Mouse (Mus musculus) MEL (cell line): ENCODE measurements around the gene Mrpl51. TPM values are rescaled to one million over a fixed set of nuclear protein-coding genes. Genes with fewer than 3 reads are reported as not detected.

Experiments used
- DNase-seq: peaks from one replicate; pipeline ENCODE4 v3.0.0; 2011; ENCODE audit warnings: low read depth, low spot score
- H3K27ac ChIP-seq: 2 replicates; pipeline ENCODE4 v1.5.1; 2012; ENCODE audit warnings: low read depth, mild to moderate bottlenecking, control low read depth, low read length, moderate library complexity; ENCODE audit not compliant: control insufficient read depth
- H3K27me3 ChIP-seq, 2 experiments: fragments of 150-350 bp in 1 of 2; sonication (generic) in 1 of 2; 2 replicates each; pipeline ENCODE4 v1.6.1; 2012; ENCODE audit warnings: low read length in 2 of 2, mild to moderate bottlenecking in 2 of 2, improper control_type of control experiment in 1 of 2, moderate library complexity in 1 of 2; ENCODE audit not compliant: insufficient read depth in 2 of 2, control insufficient read depth in 1 of 2
- H3K36me3 ChIP-seq, 2 experiments: 2 replicates each; pipeline ENCODE4 v1.6.1; 2012 to 2014; ENCODE audit warnings: low read length in 2 of 2, improper control_type of control experiment in 1 of 2, inconsistent platforms in 1 of 2, mild to moderate bottlenecking in 1 of 2; ENCODE audit not compliant: insufficient read depth in 2 of 2, control insufficient read depth in 1 of 2
- H3K4me1 ChIP-seq, 2 experiments: fragments of 150-350 bp in 1 of 2; sonication (generic) in 1 of 2; 2 replicates each; pipeline ENCODE4 v1.6.1; 2012; ENCODE audit warnings: low read length in 2 of 2, improper control_type of control experiment in 1 of 2, mild to moderate bottlenecking in 1 of 2; ENCODE audit not compliant: insufficient read depth in 2 of 2, control insufficient read depth in 1 of 2
- H3K4me3 ChIP-seq, 2 experiments: fragments of 150-350 bp in 1 of 2; sonication (generic) in 1 of 2; 2 replicates each; pipeline ENCODE4 v1.5.1; 2012; ENCODE audit warnings: low read depth in 2 of 2, low read length in 2 of 2, mild to moderate bottlenecking in 2 of 2, moderate library complexity in 2 of 2, control low read depth in 1 of 2, improper control_type of control experiment in 1 of 2; ENCODE audit not compliant: control insufficient read depth in 1 of 2, insufficient read depth in 1 of 2
- H3K79me2 ChIP-seq: 2 replicates; pipeline ENCODE4 v1.6.1; 2012; ENCODE audit warnings: mild to moderate bottlenecking, low read length, moderate library complexity; ENCODE audit not compliant: control insufficient read depth, poor library complexity, insufficient read depth
- H3K9ac ChIP-seq: 2 replicates; pipeline ENCODE4 v1.6.1; 2012; ENCODE audit warnings: low read depth, mild to moderate bottlenecking, control low read depth, low read length, moderate library complexity; ENCODE audit not compliant: control insufficient read depth, poor library complexity, severe bottlenecking
- H3K9me3 ChIP-seq: fragments of 150-350 bp; sonication (generic); replicated peaks from 2 replicates; pipeline ENCODE4 v1.6.1; 2012; ENCODE audit warnings: mild to moderate bottlenecking, low read length, improper control_type of control experiment, moderate library complexity; ENCODE audit not compliant: insufficient read depth
- CHD1 ChIP-seq: IDR thresholded peaks from 2 replicates; pipeline ENCODE4 v1.6.1; 2012; ENCODE audit warnings: low read depth, mild to moderate bottlenecking, inconsistent platforms, low read length, improper control_type of control experiment
- CHD2 ChIP-seq: IDR thresholded peaks from 2 replicates; pipeline ENCODE4 v1.6.1; 2011; ENCODE audit warnings: low read length, improper control_type of control experiment
- E2F4 ChIP-seq: IDR thresholded peaks from 2 replicates; pipeline ENCODE4 v1.6.1; 2011; ENCODE audit warnings: low read depth, low read length, improper control_type of control experiment, borderline replicate concordance
- GABPA ChIP-seq: IDR thresholded peaks from 2 replicates; pipeline ENCODE4 v1.6.1; 2012; ENCODE audit warnings: low read depth, mild to moderate bottlenecking, inconsistent platforms, low read length, improper control_type of control experiment, moderate library complexity
- GATA1 ChIP-seq: IDR thresholded peaks from 2 replicates; pipeline ENCODE4 v1.6.1; 2011; ENCODE audit warnings: low read depth, low read length, improper control_type of control experiment
- HCFC1 ChIP-seq: IDR thresholded peaks from 2 replicates; pipeline ENCODE4 v1.6.1; 2012; ENCODE audit warnings: low read depth, mild to moderate bottlenecking, inconsistent platforms, low read length, improper control_type of control experiment, moderate library complexity
- KAT2A ChIP-seq: conservative IDR thresholded peaks from 2 replicates; pipeline ENCODE4 v1.6.1; 2012; ENCODE audit warnings: low read depth, low read length, improper control_type of control experiment, inconsistent platforms
- MAX ChIP-seq: IDR thresholded peaks from 2 replicates; pipeline ENCODE4 v1.6.1; 2011; ENCODE audit warnings: low read length, improper control_type of control experiment
- MAZ ChIP-seq: IDR thresholded peaks from 2 replicates; pipeline ENCODE4 v1.6.1; 2012; ENCODE audit warnings: low read depth, mild to moderate bottlenecking, inconsistent platforms, low read length, improper control_type of control experiment
- MEF2A ChIP-seq: IDR thresholded peaks from 2 replicates; pipeline ENCODE4 v1.6.1; 2014; ENCODE audit warnings: low read depth, mild to moderate bottlenecking, inconsistent platforms, low read length, improper control_type of control experiment; ENCODE audit not compliant: poor library complexity, insufficient replicate concordance, severe bottlenecking; ENCODE audit errors: extremely low read depth
- MXI1 ChIP-seq: IDR thresholded peaks from 2 replicates; pipeline ENCODE4 v1.6.1; 2011; ENCODE audit warnings: mild to moderate bottlenecking, low read depth, low read length, improper control_type of control experiment
- MYB ChIP-seq: IDR thresholded peaks from 2 replicates; pipeline ENCODE4 v1.6.1; 2011; ENCODE audit warnings: mild to moderate bottlenecking, low read depth, low read length, improper control_type of control experiment
- NELFE ChIP-seq: IDR thresholded peaks from 2 replicates; pipeline ENCODE4 v1.6.1; 2011; ENCODE audit warnings: low read depth, low read length, improper control_type of control experiment
- NRF1 ChIP-seq: IDR thresholded peaks from 2 replicates; pipeline ENCODE4 v1.6.1; 2014; ENCODE audit warnings: low read depth, mild to moderate bottlenecking, inconsistent platforms, low read length, improper control_type of control experiment, moderate library complexity; ENCODE audit not compliant: poor library complexity, insufficient read depth, severe bottlenecking
- POLR2A ChIP-seq, 2 experiments: IDR thresholded peaks; 2 replicates each; pipeline ENCODE4 v1.6.1; 2011 to 2012; ENCODE audit warnings: low read length in 2 of 2, mild to moderate bottlenecking in 2 of 2, control low read depth in 1 of 2, improper control_type of control experiment in 1 of 2, low read depth in 1 of 2, moderate library complexity in 1 of 2; ENCODE audit not compliant: control insufficient read depth in 1 of 2, insufficient read depth in 1 of 2, poor library complexity in 1 of 2
- POLR2AphosphoS2 ChIP-seq: IDR thresholded peaks from 2 replicates; pipeline ENCODE4 v1.6.1; 2011; ENCODE audit warnings: low read length, improper control_type of control experiment
- POLR2AphosphoS5 ChIP-seq: IDR thresholded peaks from 2 replicates; pipeline ENCODE4 v1.6.1; 2012; ENCODE audit warnings: low read depth, borderline replicate concordance, mild to moderate bottlenecking, inconsistent platforms, low read length, moderate library complexity, mixed read lengths
- RAD21 ChIP-seq: IDR thresholded peaks from 2 replicates; pipeline ENCODE4 v1.6.1; 2011; ENCODE audit warnings: mild to moderate bottlenecking, low read depth, low read length, improper control_type of control experiment
- RCOR1 ChIP-seq: IDR thresholded peaks from 2 replicates; pipeline ENCODE4 v1.6.1; 2012; ENCODE audit warnings: low read depth, mild to moderate bottlenecking, inconsistent platforms, low read length, improper control_type of control experiment
- SIN3A ChIP-seq: IDR thresholded peaks from 2 replicates; pipeline ENCODE4 v1.6.1; 2012; ENCODE audit warnings: low read length, improper control_type of control experiment, inconsistent platforms
- SMC3 ChIP-seq: IDR thresholded peaks from 2 replicates; pipeline ENCODE4 v1.6.1; 2011; ENCODE audit warnings: low read depth, low read length, improper control_type of control experiment
- TAL1 ChIP-seq: IDR thresholded peaks from 2 replicates; pipeline ENCODE4 v1.6.1; 2012; ENCODE audit warnings: mild to moderate bottlenecking, inconsistent platforms, low read length, moderate library complexity, mixed read lengths
- TBP ChIP-seq: IDR thresholded peaks from 2 replicates; pipeline ENCODE4 v1.8.0; 2011; ENCODE audit warnings: low read depth, low read length, improper control_type of control experiment
- USF1 ChIP-seq: IDR thresholded peaks from 2 replicates; pipeline ENCODE4 v1.6.1; 2014; ENCODE audit warnings: low read depth, mild to moderate bottlenecking, inconsistent platforms, low read length, improper control_type of control experiment, moderate library complexity
- USF2 ChIP-seq, 2 experiments: IDR thresholded peaks; 2 replicates each; pipeline ENCODE4 v1.6.1; 2011 to 2012; ENCODE audit warnings: improper control_type of control experiment in 2 of 2, low read length in 2 of 2, borderline replicate concordance in 1 of 2, inconsistent platforms in 1 of 2, low read depth in 1 of 2, mild to moderate bottlenecking in 1 of 2; ENCODE audit not compliant: insufficient read depth in 1 of 2
- ZNF384 ChIP-seq: IDR thresholded peaks from 2 replicates; pipeline ENCODE4 v1.6.1; 2012; ENCODE audit warnings: low read depth, mild to moderate bottlenecking, inconsistent platforms, low read length, improper control_type of control experiment
- polyA plus RNA-seq, 2 experiments: library from polyadenylated mRNA; stranded (reverse) in 1 of 2; unstranded in 1 of 2; fragments of >175 nt in 1 of 2; fragments of >200 nt in 1 of 2; gene quantifications; 2 replicates each; pipeline versions ENCODE4 v1.2.1 to v1.2.4; 2012; ENCODE audit warnings: low replicate concordance in 2 of 2, low read depth in 1 of 2; ENCODE audit not compliant: insufficient read length in 2 of 2, insufficient read depth in 1 of 2, missing spikeins in 1 of 2
- total RNA-seq: library from RNA; depleted of rRNA; stranded (reverse); fragments of 300-350 nt; gene quantifications from 2 replicates; pipeline ENCODE4 v1.2.3, GENCODE M21; 2012

The Mrpl51 gene
- total and polyA plus RNA-seq, 3 experiments, result 251 to 286 TPM; not detected in 1

DNA sequence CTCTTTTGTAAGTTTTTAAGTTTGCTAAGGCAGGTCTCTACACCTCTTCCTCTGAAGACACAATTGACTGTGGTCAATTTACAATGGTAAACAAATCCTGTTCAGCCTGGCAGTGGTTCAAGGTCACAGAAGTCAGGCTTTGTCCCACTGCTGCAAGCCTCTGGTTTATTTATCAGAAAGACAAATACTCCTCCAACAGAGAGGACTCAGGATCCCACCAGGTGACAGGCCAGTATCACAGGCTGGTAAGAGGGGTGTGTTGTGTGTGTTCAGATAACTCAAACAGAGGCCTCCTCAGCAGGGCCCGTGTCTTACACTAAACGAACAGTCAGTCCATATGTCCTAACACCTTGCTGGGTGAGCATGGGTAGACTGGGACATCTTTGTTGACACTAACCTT is 19.1 kb upstream of the Mrpl51 start:
- Histone ChIP-seq H3K4me3 (no peak overlapping the region), H3K36me3 (peaks cover 4 to 17% of the 10 kb centered on the region in 2 experiments), H3K9ac (no peak overlapping the region), H3K27ac (no peak overlapping the region), H3K4me1 (peaks cover 0 to 2% of the 10 kb centered on the region in 2 experiments; a peak in 3 of 4 replicates), H3K27me3 (no peaks in the 10 kb centered on the region), H3K79me2 (no peaks in the 10 kb centered on the region), H3K9me3 (no peaks in the 10 kb centered on the region)
- no peak for TF ChIP-seq POLR2AphosphoS5
- no peak for TF ChIP-seq NRF1
- no peak for TF ChIP-seq USF2 (IDR thresholded peaks at IDR 0.05; ENCODE audit: borderline replicate concordance in 1 of 2, insufficient read depth in 1 of 2, low read depth in 1 of 2, low read length in 2 of 2)
- no peak for TF ChIP-seq TBP
- no peak for TF ChIP-seq CHD1
- no peak for TF ChIP-seq KAT2A
- no peak for TF ChIP-seq MEF2A
- TF ChIP-seq MXI1, result no peak
- TF ChIP-seq MAX, result no peak
- TF ChIP-seq MAZ, result no peak
- TF ChIP-seq MYB, result no peak
- no peak for TF ChIP-seq CHD2
- no peak for TF ChIP-seq GATA1
- no peak for TF ChIP-seq TAL1
- no peak for TF ChIP-seq POLR2AphosphoS2
- TF ChIP-seq GABPA, result no peak
- no peak for TF ChIP-seq POLR2A (IDR thresholded peaks at IDR 0.05; ENCODE audit: control insufficient read depth in 1 of 2, insufficient read depth in 1 of 2, low read depth in 1 of 2, low read length in 2 of 2, poor library complexity in 1 of 2)
- TF ChIP-seq USF1, result no peak
- DNase-seq, result no peak

DNA sequence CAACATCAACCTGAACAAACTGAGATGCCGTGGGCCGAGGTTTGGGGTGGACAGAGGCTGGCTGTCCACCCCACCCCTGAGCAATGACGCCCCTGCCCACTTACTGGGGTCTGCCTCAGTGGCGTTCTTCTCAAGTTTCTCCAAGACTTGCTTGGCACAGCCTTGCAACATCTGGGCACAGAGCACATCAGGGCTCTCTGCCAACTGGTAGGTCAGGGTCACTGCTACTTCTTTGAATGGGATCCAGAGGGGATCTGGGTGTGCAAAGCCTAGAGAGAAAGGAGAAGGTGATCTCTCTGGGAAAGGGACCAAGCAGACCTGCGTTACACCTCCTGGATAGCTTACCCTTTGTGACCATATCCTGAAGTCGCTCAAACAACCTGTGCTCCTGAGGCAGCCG is 18.3 kb upstream of the Mrpl51 start:
- Histone ChIP-seq H3K4me3 (no peak overlapping the region), H3K4me1 (no peaks in the 10 kb centered on the region), H3K9me3 (no peaks in the 10 kb centered on the region), H3K27me3 (no peaks in the 10 kb centered on the region), H3K9ac (no peak overlapping the region), H3K79me2 (no peaks in the 10 kb centered on the region), H3K36me3 (peaks cover 0 to 21% of the 10 kb centered on the region in 2 experiments; a peak in 2 of 4 replicates), H3K27ac (no peak overlapping the region)
- no peak for TF ChIP-seq NELFE
- no peak for TF ChIP-seq MAZ
- no peak for TF ChIP-seq SIN3A
- no peak for TF ChIP-seq ZNF384
- no peak for TF ChIP-seq HCFC1
- no peak for TF ChIP-seq RCOR1
- no peak for TF ChIP-seq RAD21
- TF ChIP-seq USF1, result no peak
- TF ChIP-seq E2F4, result no peak
- no peak for TF ChIP-seq MEF2A
- TF ChIP-seq SMC3, result no peak
- no peak for DNase-seq
